ENCODE assay signal across 9 mouse cellular contexts in genomic region chr13:59834786-59835452, GRCm38 (mm10). TPM values are rescaled to one million over a fixed set of nuclear protein-coding genes. Genes with fewer than 3 reads are reported as not detected.
A peak's percentile ranks its signal among the peaks of the same experiment; 100 is the strongest.
DNase-seq lines count a peak whose midpoint lies in the region; ATAC-seq and TF ChIP-seq lines count a peak whose summit lies in the region.
"Had no signal": no experiment of that assay in that cellular context is flagged by ENCODE, and none has a peak within 500 bp of the region (broad histone marks: within the 10 kb centered on the region; RNA-seq: fewer than 3 reads in every experiment).

No protein-coding gene starts in this region.

- H3K36me3 ChIP-seq in forebrain, postnatal 0 days (ENCODE audit: insufficient read depth) = no peaks in the 10 kb centered on the region
- H3K36me3 ChIP-seq in forebrain, embryonic 11.5 days (ENCODE audit: control insufficient read depth, insufficient read depth, low read length) = no peaks in the 10 kb centered on the region
- H3K36me3 ChIP-seq in limb, embryonic 14.5 days (ENCODE audit: control insufficient read depth, insufficient read depth, low read length) = no peaks in the 10 kb centered on the region
- H3K36me3 ChIP-seq: neural tube, embryonic 12.5 days had no signal

- no peak for TF ChIP-seq CTCF in forebrain, postnatal 0 days (IDR thresholded peaks at IDR 0.05; ENCODE audit: low read depth)

- TF ChIP-seq POLR2A in limb, embryonic 14.5 days (IDR thresholded peaks at IDR 0.05; ENCODE audit: borderline replicate concordance, extremely low read depth, insufficient read depth, insufficient read length) = no peak

- 41% methylated on average over 4 of the region's 4 CpGs for WGBS in forebrain, postnatal 0 days
- 65% methylated on average over 4 of the region's 4 CpGs for WGBS in forebrain, embryonic 11.5 days
- 44% methylated on average over 4 of the region's 4 CpGs for WGBS in limb, embryonic 14.5 days

- H3K9ac ChIP-seq in forebrain, postnatal 0 days = no peak overlapping the region
- no peak overlapping the region for H3K9ac ChIP-seq in forebrain, embryonic 11.5 days (ENCODE audit: low read length)
- no peak overlapping the region for H3K9ac ChIP-seq in limb, embryonic 14.5 days (ENCODE audit: low read depth, low read length, severe bottlenecking)
- H3K9ac ChIP-seq: neural tube, embryonic 12.5 days had no signal

- peak; percentile 51 for DNase-seq in forebrain, postnatal 0 days
- no peak for DNase-seq in forebrain, embryonic 11.5 days (ENCODE audit: low spot score)
- DNase-seq in urinary bladder, postnatal 14 days (ENCODE audit: low spot score) = peak; percentile 47
- DNase-seq in urinary bladder, postnatal 4 days (ENCODE audit: low spot score in 2 of 2) = no peak
- peak; percentile 25 for DNase-seq in limb, embryonic 14.5 days (ENCODE audit: low spot score)
- DNase-seq in right cerebral cortex, adult 2 months (ENCODE audit: low spot score in 2 of 2) = peak; percentile 67 to 71
- DNase-seq in MN1 (ENCODE audit: low spot score) = no peak

- no peaks in the 10 kb centered on the region for H3K27me3 ChIP-seq in forebrain, postnatal 0 days (ENCODE audit: insufficient read depth, low read length)
- H3K27me3 ChIP-seq in forebrain, embryonic 11.5 days (ENCODE audit: control insufficient read depth, insufficient read depth, low read length) = no peaks in the 10 kb centered on the region
- H3K27me3 ChIP-seq in limb, embryonic 14.5 days (ENCODE audit: control insufficient read depth, insufficient read depth, low read length) = no peaks in the 10 kb centered on the region
- H3K27me3 ChIP-seq: neural tube, embryonic 12.5 days had no signal

- ATAC-seq in forebrain, postnatal 0 days = peak; percentile 79
- no peak for ATAC-seq in forebrain, embryonic 11.5 days (replicated peaks; ENCODE audit: low FRiP score)
- ATAC-seq in limb, embryonic 14.5 days (ENCODE audit: low FRiP score, low read depth) = no peak
- ATAC-seq in erythroblast, adult 5-6 weeks (replicated peaks; ENCODE audit: low FRiP score, poor library complexity, severe bottlenecking) = no peak

- no peak overlapping the region for H3K4me3 ChIP-seq in forebrain, postnatal 0 days (ENCODE audit: low read depth, low read length)
- no peak overlapping the region for H3K4me3 ChIP-seq in forebrain, embryonic 11.5 days (ENCODE audit: low read depth, low read length)
- H3K4me3 ChIP-seq in limb, embryonic 14.5 days (replicated peaks; ENCODE audit: low read length) = no peak overlapping the region
- H3K4me3 ChIP-seq: neural tube, embryonic 12.5 days had no signal

- no peaks in the 10 kb centered on the region for H3K9me3 ChIP-seq in forebrain, postnatal 0 days (ENCODE audit: low read length)
- H3K9me3 ChIP-seq in forebrain, embryonic 11.5 days (ENCODE audit: control insufficient read depth, low read length) = no peaks in the 10 kb centered on the region
- H3K9me3 ChIP-seq in limb, embryonic 14.5 days (ENCODE audit: control insufficient read depth, low read length) = no peaks in the 10 kb centered on the region
- H3K9me3 ChIP-seq: neural tube, embryonic 12.5 days had no signal

- peak overlapping the region; percentile 11 for H3K27ac ChIP-seq in forebrain, postnatal 0 days (ENCODE audit: low read depth, low read length)
- H3K27ac ChIP-seq in forebrain, embryonic 11.5 days (ENCODE audit: low read depth, low read length) = no peak overlapping the region
- no peak overlapping the region for H3K27ac ChIP-seq in limb, embryonic 14.5 days (replicated peaks; ENCODE audit: low read depth, low read length)
- H3K27ac ChIP-seq: neural tube, embryonic 12.5 days had no signal

- H3K4me1 ChIP-seq in forebrain, postnatal 0 days (ENCODE audit: insufficient read depth) = no peaks in the 10 kb centered on the region
- H3K4me1 ChIP-seq in forebrain, embryonic 11.5 days (replicated peaks; ENCODE audit: control insufficient read depth, insufficient read depth, low read length) = no peaks in the 10 kb centered on the region
- H3K4me1 ChIP-seq in limb, embryonic 14.5 days (ENCODE audit: control insufficient read depth, insufficient read depth, low read length) = no peaks in the 10 kb centered on the region; the same call in 1 of the 2 replicates
- H3K4me1 ChIP-seq: neural tube, embryonic 12.5 days had no signal

- no peak overlapping the region for H3K4me2 ChIP-seq in forebrain, postnatal 0 days (ENCODE audit: low read depth)
- H3K4me2 ChIP-seq in forebrain, embryonic 11.5 days (ENCODE audit: low read depth, low read length, severe bottlenecking) = no peak overlapping the region
- no peak overlapping the region for H3K4me2 ChIP-seq in limb, embryonic 14.5 days (replicated peaks; ENCODE audit: low read depth, low read length, severe bottlenecking)
- H3K4me2 ChIP-seq: neural tube, embryonic 12.5 days had no signal

RNA-seq across cellular contexts. Expression of gene Tut7, which starts 12.0 kb away (rescaled TPM):
- total RNA-seq in forebrain, postnatal 0 days (2014; rRNA removed) = 42.3 and 51.2 TPM in 2 replicates
- polyA plus RNA-seq in forebrain, postnatal 0 days (2015; fragmentation: Nextera tagmentation; extraction: Ambion mirVana) = 26.8 and 36.8 TPM in 2 replicates
- polyA plus RNA-seq in forebrain, embryonic 11.5 days (2014; fragmentation: Nextera tagmentation; extraction: Ambion mirVana) = 46.4 and 55.5 TPM in 2 replicates
- polyA plus RNA-seq in limb, embryonic 14.5 days (2012; rRNA removed) = 32.5 and 39.9 TPM in 2 replicates
- 45.9 and 51.1 TPM in 2 replicates for polyA plus RNA-seq in limb, embryonic 14.5 days (2014; fragmentation: Nextera tagmentation; extraction: Ambion mirVana)
- 557 and 663 TPM in 2 replicates for total RNA-seq in erythroblast, adult 5-6 weeks (2015; ENCODE audit: low replicate concordance)
- 973 and 1,053 TPM in 2 replicates for total RNA-seq in erythroblast, adult 5-6 weeks (2017; ENCODE audit: low replicate concordance)

RNA-seq across cellular contexts. Expression of gene Gm49354, which starts 52.9 kb away (rescaled TPM):
- not detected in 2 replicates for total RNA-seq in forebrain, postnatal 0 days (2014; rRNA removed)
- not detected in 2 replicates for polyA plus RNA-seq in forebrain, postnatal 0 days (2015; fragmentation: Nextera tagmentation; extraction: Ambion mirVana)
- not detected in 2 replicates for polyA plus RNA-seq in forebrain, embryonic 11.5 days (2014; fragmentation: Nextera tagmentation; extraction: Ambion mirVana)
- polyA plus RNA-seq in limb, embryonic 14.5 days (2012; rRNA removed) = not detected in 2 replicates
- polyA plus RNA-seq in limb, embryonic 14.5 days (2014; fragmentation: Nextera tagmentation; extraction: Ambion mirVana) = not detected in 2 replicates
- not detected in 2 replicates for total RNA-seq in erythroblast, adult 5-6 weeks (2015; ENCODE audit: low replicate concordance)
- total RNA-seq in erythroblast, adult 5-6 weeks (2017; ENCODE audit: low replicate concordance) = 254 and 1,206 TPM in 2 replicates
- polyA plus RNA-seq: neural tube, embryonic 12.5 days had no signal

Comparison
In these comparisons a context has a peak if more than half of its experiments do, and no peak if none do; other contexts are left out.
1. DNase-seq: peak in forebrain, postnatal 0 days (single experiment), urinary bladder, postnatal 14 days (single experiment), limb, embryonic 14.5 days (single experiment) and right cerebral cortex, adult 2 months (2 of 2); none in forebrain, embryonic 11.5 days (single experiment), urinary bladder, postnatal 4 days (0 of 2) and MN1 (single experiment).